Mouse (Mus musculus): ENCODE results near the gene Nek6. TPM values are rescaled to one million over a fixed set of nuclear protein-coding genes. Genes with fewer than 3 reads are reported as not detected.

The Nek6 gene
- polyA plus RNA-seq, 2 experiments, result 9.7 to 25.2 TPM

DNA sequence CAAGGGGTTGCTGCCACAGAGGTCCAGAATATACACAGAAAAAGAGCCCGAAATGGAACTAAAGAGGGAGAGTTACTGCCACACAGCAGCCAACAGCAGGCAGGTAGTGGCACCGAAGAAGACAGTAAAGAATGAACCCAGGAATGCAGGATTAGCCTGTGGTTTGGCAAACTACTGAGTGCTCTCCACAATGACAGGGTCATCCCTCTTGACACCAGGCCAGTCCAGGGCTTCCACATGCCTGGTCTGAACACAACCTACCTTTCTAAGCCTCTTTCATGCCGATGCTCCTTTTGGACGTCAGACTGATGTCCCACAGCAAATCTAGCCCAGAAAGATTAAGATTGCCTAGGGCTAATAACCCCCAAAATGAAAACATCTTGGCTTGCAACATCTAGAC, 117.4 kb downstream of the Nek6 start:
- no peaks in the 10 kb centered on the region for H3K4me1 ChIP-seq (replicated peaks; ENCODE audit: control insufficient read depth in 2 of 2, insufficient read depth in 2 of 2, low read length in 1 of 2)
- ATAC-seq (ENCODE audit: insufficient read depth), result no peak
- H3K9me3 ChIP-seq (ENCODE audit: control insufficient read depth, low read length), result no peaks in the 10 kb centered on the region
- H3K27me3 ChIP-seq (ENCODE audit: control insufficient read depth, insufficient read depth, low read length), result no peaks in the 10 kb centered on the region
- H3K36me3 ChIP-seq (replicated peaks; ENCODE audit: control insufficient read depth, insufficient read depth, low read depth), result peaks cover 50% of the 10 kb centered on the region
- no peak overlapping the region for H3K9ac ChIP-seq (replicated peaks)
- WGBS (ENCODE audit: insufficient replicate concordance), result 75% methylated on average over 4 of the region's 4 CpGs
- H3K4me2 ChIP-seq (ENCODE audit: low read depth), result no peak overlapping the region
- no peak overlapping the region for H3K27ac ChIP-seq
- no peak for DNase-seq (ENCODE audit: low read depth in 3 of 3, low spot score in 3 of 3)
- no peak for TF ChIP-seq EP300 (IDR thresholded peaks at IDR 0.05; ENCODE audit: low read depth)
- H3K4me3 ChIP-seq (ENCODE audit: insufficient read depth in 1 of 2, low read depth in 2 of 2, low read length in 2 of 2), result no peak overlapping the region

DNA sequence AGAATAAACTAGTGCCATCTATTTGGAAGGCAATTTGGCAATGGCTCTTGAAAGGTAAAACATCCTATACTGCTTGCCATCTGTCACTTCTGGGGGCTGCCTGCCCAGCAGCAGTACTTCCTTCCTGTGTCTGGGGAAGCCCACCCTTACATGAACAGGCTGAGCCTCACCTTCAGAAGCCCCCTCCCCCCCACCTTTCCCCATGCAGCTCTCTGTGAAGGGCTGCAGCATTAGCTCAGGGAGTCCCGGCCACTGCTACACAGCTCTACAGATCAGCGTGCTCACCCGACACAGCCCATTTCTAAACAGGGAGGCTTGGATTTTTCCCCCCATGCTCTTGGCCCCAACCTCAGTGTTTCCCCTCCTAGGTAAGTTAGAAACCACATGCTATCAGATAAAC, 118.0 kb downstream of the Nek6 start:
- peaks cover 57% of the 10 kb centered on the region for H3K36me3 ChIP-seq (replicated peaks; ENCODE audit: control insufficient read depth, insufficient read depth, low read depth)
- DNase-seq (ENCODE audit: low read depth in 3 of 3, low spot score in 3 of 3), result no peak
- ATAC-seq (ENCODE audit: insufficient read depth), result no peak
- WGBS (ENCODE audit: insufficient replicate concordance), result 89% methylated on average over 3 of the region's 3 CpGs
- no peak overlapping the region for H3K4me2 ChIP-seq (ENCODE audit: low read depth)
- H3K4me1 ChIP-seq (replicated peaks; ENCODE audit: control insufficient read depth in 2 of 2, insufficient read depth in 2 of 2, low read length in 1 of 2), result no peaks in the 10 kb centered on the region
- no peak overlapping the region for H3K27ac ChIP-seq
- H3K4me3 ChIP-seq (ENCODE audit: insufficient read depth in 1 of 2, low read depth in 2 of 2, low read length in 2 of 2), result no peak overlapping the region
- H3K27me3 ChIP-seq (ENCODE audit: control insufficient read depth, insufficient read depth, low read length), result no peaks in the 10 kb centered on the region
- TF ChIP-seq EP300 (IDR thresholded peaks at IDR 0.05; ENCODE audit: low read depth), result no peak
- TF ChIP-seq CTCF (IDR thresholded peaks at IDR 0.05; ENCODE audit: low read depth), result no peak
- H3K9me3 ChIP-seq (ENCODE audit: control insufficient read depth, low read length), result no peaks in the 10 kb centered on the region
- H3K9ac ChIP-seq (replicated peaks), result no peak overlapping the region

DNA sequence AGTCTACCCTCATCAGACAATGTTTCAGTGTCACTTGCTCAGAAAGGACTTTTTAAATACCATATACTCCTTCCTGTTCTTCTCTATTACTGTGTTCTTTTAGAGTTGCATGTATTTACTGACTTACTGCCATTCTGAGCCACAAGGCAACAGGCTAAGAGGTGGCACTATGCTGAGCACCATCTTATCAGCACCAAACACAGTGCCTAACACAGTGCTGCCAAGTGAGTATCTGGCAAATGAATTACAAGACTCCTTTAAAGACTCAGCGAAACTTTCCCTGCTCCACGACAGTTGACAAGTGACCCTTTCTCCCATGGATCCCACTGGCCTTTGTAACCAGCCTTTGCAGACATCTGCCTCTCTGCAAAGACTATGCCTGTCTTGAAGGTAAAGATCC, 119.1 kb downstream of the Nek6 start:
- H3K27ac ChIP-seq, result no peak overlapping the region
- H3K4me3 ChIP-seq (ENCODE audit: insufficient read depth in 1 of 2, low read depth in 2 of 2, low read length in 2 of 2), result no peak overlapping the region
- no peaks in the 10 kb centered on the region for H3K4me1 ChIP-seq (replicated peaks; ENCODE audit: control insufficient read depth in 2 of 2, insufficient read depth in 2 of 2, low read length in 1 of 2)
- no peaks in the 10 kb centered on the region for H3K27me3 ChIP-seq (ENCODE audit: control insufficient read depth, insufficient read depth, low read length)
- ATAC-seq (ENCODE audit: insufficient read depth), result no peak
- peaks cover 66% of the 10 kb centered on the region for H3K36me3 ChIP-seq (replicated peaks; ENCODE audit: control insufficient read depth, insufficient read depth, low read depth)
- 76% methylated on average over 2 of the region's 2 CpGs for WGBS (ENCODE audit: insufficient replicate concordance)
- TF ChIP-seq EP300 (IDR thresholded peaks at IDR 0.05; ENCODE audit: low read depth) (no peak), CTCF (IDR thresholded peaks at IDR 0.05; ENCODE audit: low read depth) (no peak)
- no peak for DNase-seq (ENCODE audit: low read depth in 3 of 3, low spot score in 3 of 3)
- H3K9ac ChIP-seq (replicated peaks), result no peak overlapping the region
- no peaks in the 10 kb centered on the region for H3K9me3 ChIP-seq (ENCODE audit: control insufficient read depth, low read length)
- H3K4me2 ChIP-seq (ENCODE audit: low read depth), result no peak overlapping the region

DNA sequence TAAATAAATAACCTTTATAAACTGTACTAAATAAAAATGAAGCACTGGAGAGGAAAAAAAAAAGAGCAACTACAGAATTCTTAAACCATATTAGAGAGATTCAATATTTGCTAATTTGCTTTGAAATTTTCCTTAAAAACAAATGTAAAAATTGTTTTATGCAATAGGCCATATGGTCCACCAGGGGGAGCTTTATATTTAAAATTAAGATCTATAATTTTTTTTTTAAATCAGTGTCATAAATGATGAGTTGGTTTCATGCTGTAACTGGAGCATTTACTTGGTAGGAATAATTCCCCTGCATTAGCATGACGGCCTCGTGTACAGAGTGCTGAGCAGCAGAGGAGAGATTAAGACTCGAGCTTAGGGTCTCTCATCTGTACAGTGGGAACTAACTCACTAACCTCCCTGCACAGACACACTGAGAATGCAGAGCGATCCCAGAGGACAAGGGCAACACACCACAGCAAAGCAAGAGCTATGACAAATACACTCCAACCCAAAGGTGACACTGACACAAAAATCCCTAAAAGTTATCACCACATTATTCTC, 126.3 kb downstream of the Nek6 start:
- H3K36me3 ChIP-seq (replicated peaks; ENCODE audit: control insufficient read depth, insufficient read depth, low read depth), result peaks cover 73% of the 10 kb centered on the region

DNA sequence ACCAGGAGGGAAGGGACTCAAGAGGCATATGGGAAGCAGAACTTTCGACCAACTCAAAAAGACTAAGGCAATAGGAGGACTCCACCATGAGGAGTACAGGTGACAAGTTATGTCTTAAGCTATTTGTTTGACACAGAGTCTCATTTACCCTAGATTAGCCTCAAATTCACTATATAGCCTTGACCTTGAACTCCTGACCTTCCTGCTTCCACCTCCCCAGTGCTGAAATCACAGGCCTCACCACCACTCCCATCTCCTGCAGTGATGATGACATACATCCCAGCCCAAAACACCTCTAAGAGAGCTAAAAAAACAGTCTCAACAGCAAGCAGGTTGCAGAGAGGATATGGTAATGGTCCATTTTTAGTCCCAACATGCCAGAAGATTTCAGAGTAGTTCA, 130.3 kb downstream of the Nek6 start:
- H3K36me3 ChIP-seq (replicated peaks; ENCODE audit: control insufficient read depth, insufficient read depth, low read depth), result peaks cover 44% of the 10 kb centered on the region
- ATAC-seq (ENCODE audit: insufficient read depth), result no peak
- 77% methylated on average over 1 of the region's 1 CpGs for WGBS (ENCODE audit: insufficient replicate concordance)
- H3K4me3 ChIP-seq (ENCODE audit: insufficient read depth in 1 of 2, low read depth in 2 of 2, low read length in 2 of 2), result no peak overlapping the region
- no peak overlapping the region for H3K4me2 ChIP-seq (ENCODE audit: low read depth)
- no peak for DNase-seq (ENCODE audit: low read depth in 3 of 3, low spot score in 3 of 3)
- H3K4me1 ChIP-seq (replicated peaks; ENCODE audit: control insufficient read depth in 2 of 2, insufficient read depth in 2 of 2, low read length in 1 of 2), result peaks cover 7 to 11% of the 10 kb centered on the region in 2 experiments
- TF ChIP-seq CTCF (IDR thresholded peaks at IDR 0.05; ENCODE audit: low read depth), result no peak
- TF ChIP-seq EP300 (IDR thresholded peaks at IDR 0.05; ENCODE audit: low read depth), result no peak
- H3K9me3 ChIP-seq (ENCODE audit: control insufficient read depth, low read length), result no peaks in the 10 kb centered on the region
- H3K27ac ChIP-seq, result no peak overlapping the region
- H3K9ac ChIP-seq (replicated peaks), result no peak overlapping the region
- no peaks in the 10 kb centered on the region for H3K27me3 ChIP-seq (ENCODE audit: control insufficient read depth, insufficient read depth, low read length)

More for the DNA sequence above, 126.3 kb downstream of the Nek6 start:
- peak; percentile 42; the same call in 1 of the 2 replicates for TF ChIP-seq CTCF (IDR thresholded peaks at IDR 0.05; ENCODE audit: low read depth)
- no peak for TF ChIP-seq EP300 (IDR thresholded peaks at IDR 0.05; ENCODE audit: low read depth)
- Histone ChIP-seq H3K4me2 (ENCODE audit: low read depth) (no peak overlapping the region), H3K27ac (no peak overlapping the region), H3K4me3 (ENCODE audit: insufficient read depth in 1 of 2, low read depth in 2 of 2, low read length in 2 of 2) (no peak overlapping the region), H3K9ac (replicated peaks) (no peak overlapping the region), H3K4me1 (replicated peaks; ENCODE audit: control insufficient read depth in 2 of 2, insufficient read depth in 2 of 2, low read length in 1 of 2) (peaks cover 2 to 5% of the 10 kb centered on the region in 2 experiments; a peak in 3 of 4 replicates), H3K27me3 (ENCODE audit: control insufficient read depth, insufficient read depth, low read length) (no peaks in the 10 kb centered on the region), H3K9me3 (ENCODE audit: control insufficient read depth, low read length) (no peaks in the 10 kb centered on the region)
- 63% methylated on average over 4 of the region's 4 CpGs for WGBS (ENCODE audit: insufficient replicate concordance)
- DNase-seq (ENCODE audit: low read depth in 3 of 3, low spot score in 3 of 3) (no peak), ATAC-seq (ENCODE audit: insufficient read depth) (no peak)

Data from liver, embryonic 14.5 days (tissue).